Mouse (Mus musculus) embryonic facial prominence, embryonic 11.5 days (tissue): ENCODE measurements around the gene Prrx2. TPM values are rescaled to one million over a fixed set of nuclear protein-coding genes. Genes with fewer than 3 reads are reported as not detected.

Experiments
- ATAC-seq: fragments of 200-750 bp; cut with Nextera tagmentation; replicated peaks from 2 replicates; pipeline ENCODE4 v1.8.0; 2017; ENCODE audit warnings: low read depth; ENCODE audit not compliant: insufficient number of reproducible peaks, low FRiP score, low TSS enrichment
- DNase-seq: peaks from one replicate; pipeline ENCODE4 v3.0.0-alpha.2; 2015; ENCODE audit warnings: low spot score
- H3K27ac ChIP-seq: fragments of 300-500 bp; sonication (generic); replicated peaks from 2 replicates; pipeline ENCODE4 v1.5.1; 2014; ENCODE audit warnings: mild to moderate bottlenecking, low read depth, low read length, control low read depth
- H3K27me3 ChIP-seq: fragments of 300-500 bp; sonication (generic); 2 replicates; pipeline ENCODE4 v1.6.1; 2014; ENCODE audit warnings: mild to moderate bottlenecking, low read length, moderate library complexity, mixed read lengths; ENCODE audit not compliant: control insufficient read depth, insufficient read depth
- H3K36me3 ChIP-seq: fragments of 300-500 bp; sonication (generic); replicated peaks from 2 replicates; pipeline ENCODE4 v1.6.1; 2014; ENCODE audit warnings: low read depth, mild to moderate bottlenecking, low read length, moderate library complexity, mixed read lengths; ENCODE audit not compliant: control insufficient read depth, insufficient read depth
- H3K4me1 ChIP-seq: fragments of 300-500 bp; sonication (generic); 2 replicates; pipeline ENCODE4 v1.6.1; 2014; ENCODE audit warnings: low read length, mixed read lengths; ENCODE audit not compliant: control insufficient read depth, insufficient read depth
- H3K4me2 ChIP-seq: fragments of 300-500 bp; sonication (generic); 2 replicates; pipeline ENCODE4 v1.6.1; 2014; ENCODE audit warnings: low read depth, mild to moderate bottlenecking, control low read depth, low read length, moderate library complexity
- H3K4me3 ChIP-seq: fragments of 300-500 bp; sonication (generic); 2 replicates; pipeline ENCODE4 v1.5.1; 2014; ENCODE audit warnings: low read depth, low read length, control low read depth
- H3K9ac ChIP-seq: fragments of 300-500 bp; sonication (generic); replicated peaks from 2 replicates; pipeline ENCODE4 v1.6.1; 2014; ENCODE audit warnings: mild to moderate bottlenecking, control low read depth, low read length
- H3K9me3 ChIP-seq: fragments of 300-500 bp; sonication (generic); replicated peaks from 2 replicates; pipeline ENCODE4 v1.6.1; 2016; ENCODE audit warnings: mild to moderate bottlenecking, low read length, inconsistent platforms, mixed read lengths; ENCODE audit not compliant: control insufficient read depth
- WGBS: fragments of 180-500 bp; shearing (Covaris S2); extraction: QIAGEN DNeasy Blood & Tissue Kit; methylation state at CpG from one replicate; pipeline ENCODE4 v1.1.7; 2014; 5-methylcytosine and 5-hydroxymethylcytosine counted together
- polyA plus RNA-seq: library from polyadenylated mRNA; unstranded; fragments of >200 nt; fragmentation: Nextera tagmentation; extraction: Ambion mirVana; gene quantifications from 2 replicates; pipeline ENCODE4 v1.2.1, GENCODE M21; 2014

The Prrx2 gene
- polyA plus RNA-seq, 1 experiment from 2014 or later, result 109 TPM

- Histone ChIP-seq H3K27ac (no peak overlapping the region), H3K36me3 (no peaks in the 10 kb centered on the region), H3K4me2 (no peak overlapping the region), H3K9ac (0 out of 2 replicates have a peak overlapping the region, but pooled peaks have one; percentile 13), H3K4me1 (peaks cover 3% of the 10 kb centered on the region; the same call in 1 of the 2 replicates), H3K4me3 (no peak overlapping the region), H3K9me3 (no peaks in the 10 kb centered on the region), H3K27me3 (no peaks in the 10 kb centered on the region)
- DNase-seq (peak; percentile 38), ATAC-seq (no peak)
- 38% methylated on average over 8 of the region's 8 CpGs for WGBS
Observed at GRCm38 (mm10) chr2:30918780-30919329, 84.1 kb downstream of the Prrx2 start.

GRCm38 (mm10) chr2:30920216-30920615, 85.4 kb downstream of the Prrx2 start:
- Histone ChIP-seq H3K27me3 (no peaks in the 10 kb centered on the region), H3K9me3 (no peaks in the 10 kb centered on the region), H3K27ac (no peak overlapping the region), H3K9ac (no peak overlapping the region), H3K36me3 (no peaks in the 10 kb centered on the region), H3K4me2 (no peak overlapping the region), H3K4me3 (no peak overlapping the region), H3K4me1 (peaks cover 3% of the 10 kb centered on the region; the same call in 1 of the 2 replicates)
- DNase-seq (no peak), ATAC-seq (no peak)
- 80% methylated on average over 7 of the region's 7 CpGs for WGBS

GRCm38 (mm10) chr2:30923099-30923498, 88.3 kb downstream of the Prrx2 start:
- Histone ChIP-seq H3K9me3 (no peaks in the 10 kb centered on the region), H3K9ac (no peak overlapping the region), H3K4me3 (no peak overlapping the region), H3K36me3 (no peaks in the 10 kb centered on the region), H3K4me2 (no peak overlapping the region), H3K27me3 (no peaks in the 10 kb centered on the region), H3K27ac (no peak overlapping the region), H3K4me1 (peaks cover 7% of the 10 kb centered on the region; the same call in 1 of the 2 replicates)
- ATAC-seq, result no peak
- no peak for DNase-seq
- 75% methylated on average over 3 of the region's 3 CpGs for WGBS

GRCm38 (mm10) chr2:30925181-30925580, 90.4 kb downstream of the Prrx2 start:
- no peak for DNase-seq
- Histone ChIP-seq H3K9ac (no peak overlapping the region), H3K4me1 (peaks cover 8% of the 10 kb centered on the region), H3K27me3 (no peaks in the 10 kb centered on the region), H3K27ac (no peak overlapping the region), H3K4me3 (no peak overlapping the region), H3K4me2 (no peak overlapping the region), H3K36me3 (no peaks in the 10 kb centered on the region), H3K9me3 (no peaks in the 10 kb centered on the region)
- WGBS, result 81% methylated on average over 4 of the region's 4 CpGs
- ATAC-seq, result no peak

GRCm38 (mm10) chr2:30926381-30926780, 91.6 kb downstream of the Prrx2 start:
- Histone ChIP-seq H3K4me2 (no peak overlapping the region), H3K27me3 (no peaks in the 10 kb centered on the region), H3K4me1 (peaks cover 8% of the 10 kb centered on the region), H3K27ac (no peak overlapping the region), H3K9ac (no peak overlapping the region), H3K36me3 (no peaks in the 10 kb centered on the region), H3K4me3 (no peak overlapping the region), H3K9me3 (no peaks in the 10 kb centered on the region)
- DNase-seq (no peak), ATAC-seq (no peak)
- 72% methylated on average over 4 of the region's 4 CpGs for WGBS

GRCm38 (mm10) chr2:30927151-30927781, 92.5 kb downstream of the Prrx2 start:
- DNase-seq (no peak), ATAC-seq (no peak)
- 41% methylated on average over 9 of the region's 9 CpGs for WGBS
- Histone ChIP-seq H3K4me2 (no peak overlapping the region), H3K36me3 (no peaks in the 10 kb centered on the region), H3K27ac (no peak overlapping the region; the same call in 1 of the 2 replicates), H3K9ac (no peak overlapping the region), H3K4me1 (peaks cover 8% of the 10 kb centered on the region), H3K9me3 (no peaks in the 10 kb centered on the region), H3K4me3 (no peak overlapping the region), H3K27me3 (no peaks in the 10 kb centered on the region)

GRCm38 (mm10) chr2:30927844-30928628, 93.3 kb downstream of the Prrx2 start:
- H3K27me3 ChIP-seq, result no peaks in the 10 kb centered on the region
- peaks cover 8% of the 10 kb centered on the region for H3K4me1 ChIP-seq
- ATAC-seq (no peak; the same call in 1 of the 2 replicates), DNase-seq (peak; percentile 92)
- no peak overlapping the region for H3K27ac ChIP-seq
- H3K36me3 ChIP-seq, result no peaks in the 10 kb centered on the region
- H3K9me3 ChIP-seq, result no peaks in the 10 kb centered on the region
- H3K4me2 ChIP-seq, result no peak overlapping the region
- no peak overlapping the region for H3K4me3 ChIP-seq
- WGBS, result 21% methylated on average over 14 of the region's 14 CpGs
- no peak overlapping the region for H3K9ac ChIP-seq
